Mouse (Mus musculus) C2C12 (cell line): ENCODE measurements around the gene Was.

Experiments used
- CEBPB ChIP-seq: IDR thresholded peaks from one replicate; pipeline ENCODE4 v1.6.1; 2011; ENCODE audit warnings: low read depth, mild to moderate bottlenecking, control low read depth, moderate library complexity
- USF1 ChIP-seq: IDR thresholded peaks from one replicate; pipeline ENCODE4 v1.6.1; 2011; ENCODE audit warnings: low read depth, mild to moderate bottlenecking, control low read depth, moderate library complexity

DNA sequence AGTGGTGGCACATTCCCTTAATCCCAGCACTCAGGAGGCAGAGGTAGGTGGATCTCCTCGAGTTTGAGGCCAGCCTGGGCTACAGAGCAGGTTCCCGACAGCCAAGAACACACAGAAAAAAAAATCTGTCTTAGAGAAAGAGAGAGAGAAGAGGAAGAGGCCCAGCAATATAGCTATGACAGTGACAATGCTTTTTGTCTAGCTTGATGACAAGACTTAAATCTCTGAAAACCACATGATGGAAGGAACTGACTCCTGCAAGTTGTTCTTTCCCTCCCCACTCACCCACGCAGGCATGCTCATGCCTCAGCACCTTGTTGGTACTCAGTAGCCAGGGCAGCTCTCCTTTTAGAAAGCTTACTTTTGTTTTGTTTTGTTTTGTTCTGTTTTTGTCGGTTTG lies 9.1 kb upstream of the Was start:
- TF ChIP-seq USF1 (no peak), CEBPB (no peak)
